Mouse (Mus musculus) intestine, embryonic 15.5 days (tissue): Measurements from ENCODE around the gene Tnik. TPM values are rescaled to one million over a fixed set of nuclear protein-coding genes. Genes with fewer than 3 reads are reported as not detected.

ENCODE experiments used
- ATAC-seq: fragments of 200-750 bp; cut with Nextera tagmentation; 2 replicates; pipeline ENCODE4 v1.8.0; 2017; ENCODE audit warnings: moderate TSS enrichment, moderate library complexity
- H3K27ac ChIP-seq: fragments of 300-500 bp; sonication (generic); 2 replicates; pipeline ENCODE4 v1.5.1; 2015; ENCODE audit warnings: mild to moderate bottlenecking, inconsistent platforms
- H3K27me3 ChIP-seq: fragments of 300-500 bp; sonication (generic); replicated peaks from 2 replicates; pipeline ENCODE4 v1.6.1; 2015; ENCODE audit warnings: inconsistent platforms
- H3K36me3 ChIP-seq: fragments of 300-500 bp; sonication (generic); 2 replicates; pipeline ENCODE4 v1.6.1; 2015; ENCODE audit warnings: inconsistent platforms
- H3K4me1 ChIP-seq: fragments of 300-500 bp; sonication (generic); replicated peaks from 2 replicates; pipeline ENCODE4 v1.6.1; 2015; ENCODE audit warnings: inconsistent platforms
- H3K4me2 ChIP-seq: fragments of 300-500 bp; sonication (generic); replicated peaks from 2 replicates; pipeline ENCODE4 v1.6.1; 2015; ENCODE audit warnings: mild to moderate bottlenecking, inconsistent platforms
- H3K4me3 ChIP-seq: fragments of 300-500 bp; sonication (generic); replicated peaks from 2 replicates; pipeline ENCODE4 v1.5.1; 2015; ENCODE audit warnings: inconsistent platforms
- H3K9ac ChIP-seq: fragments of 300-500 bp; sonication (generic); 2 replicates; pipeline ENCODE4 v1.6.1; 2015; ENCODE audit warnings: inconsistent platforms
- H3K9me3 ChIP-seq: fragments of 300-500 bp; sonication (generic); 2 replicates; pipeline ENCODE4 v1.6.1; 2016; ENCODE audit warnings: inconsistent platforms
- WGBS: fragments of 180-500 bp; shearing (Covaris S2); methylation state at CpG from one replicate; pipeline ENCODE4 v1.1.7; 2015; 5-methylcytosine and 5-hydroxymethylcytosine counted together
- polyA plus RNA-seq: library from polyadenylated mRNA; unstranded; fragments of >200 nt; fragmentation: Nextera tagmentation; extraction: Ambion mirVana; gene quantifications from 2 replicates; pipeline ENCODE4 v1.2.1, GENCODE M21; 2015

Tnik gene
- 12.3 and 13.9 TPM in 2 replicates for polyA plus RNA-seq

- Histone ChIP-seq H3K4me1 (peaks cover 15% of the 10 kb centered on the region; the same call in 1 of the 2 replicates), H3K9ac (peak within 1 kb of the TSS; percentile 79), H3K9me3 (no peaks in the 10 kb centered on the region), H3K27ac (peak within 1 kb of the TSS; percentile 74), H3K36me3 (no peaks in the 10 kb centered on the region), H3K27me3 (no peaks in the 10 kb centered on the region), H3K4me3 (peak within 1 kb of the TSS; percentile 69), H3K4me2 (peak within 1 kb of the TSS; percentile 96)
- under 1% methylated on average over 58 of the region's 59 CpGs for WGBS
- peak; percentile 95 for ATAC-seq
Observed at GRCm38 (mm10) chr3:28263002-28263947, at the start of gene Tnik. TSS of gene Tnik (plus strand) at chr3:28263214.

DNA sequence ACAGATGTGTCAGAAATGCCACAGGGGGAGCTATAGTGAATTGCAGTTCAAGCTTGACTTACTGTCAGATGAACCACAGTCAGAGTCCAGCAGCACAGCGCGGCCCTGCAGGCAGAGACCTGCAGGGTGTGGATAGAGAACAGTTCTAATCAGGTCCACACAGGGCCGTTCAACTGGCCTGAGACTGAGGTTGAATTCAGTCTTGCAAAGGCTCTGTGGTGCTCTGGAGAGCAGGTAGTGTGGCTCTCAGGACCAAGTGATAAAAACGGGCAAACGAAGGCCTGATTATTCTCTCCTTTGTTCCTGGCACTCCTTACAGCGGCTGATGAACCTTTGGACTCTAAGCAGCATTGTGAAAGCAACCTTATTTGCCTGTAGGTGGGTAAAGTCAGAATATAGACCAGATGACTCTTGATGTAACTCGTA, 48.1 kb upstream of the Tnik start:
- peak; percentile 94 for ATAC-seq
- Histone ChIP-seq H3K4me3 (no peak overlapping the region), H3K9me3 (no peaks in the 10 kb centered on the region), H3K4me2 (peak overlapping the region; percentile 25; the same call in 1 of the 2 replicates), H3K4me1 (no peaks in the 10 kb centered on the region), H3K27me3 (no peaks in the 10 kb centered on the region), H3K36me3 (no peaks in the 10 kb centered on the region), H3K9ac (no peak overlapping the region), H3K27ac (peak overlapping the region; percentile 79)
- 70% methylated on average over 7 of the region's 7 CpGs for WGBS

DNA sequence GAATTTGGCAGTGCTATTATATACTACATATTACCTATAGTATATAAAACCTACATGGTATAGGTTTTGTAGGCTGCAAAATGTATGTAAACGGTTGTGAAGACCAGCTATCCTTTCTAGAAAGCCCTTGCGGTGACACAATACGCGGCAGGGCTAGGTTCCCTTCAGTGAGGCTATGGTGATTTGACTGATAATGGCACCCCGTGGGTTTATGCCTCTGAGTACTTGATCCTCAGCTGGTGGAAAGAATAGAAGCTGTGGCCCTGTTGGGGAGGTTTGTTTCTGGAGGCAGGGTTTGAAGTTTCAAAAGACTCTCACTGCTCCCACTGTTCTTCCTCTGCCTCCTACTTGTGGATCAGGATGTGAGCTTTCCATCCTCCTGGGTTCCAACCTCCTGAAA, 46.0 kb upstream of the Tnik start:
- Histone ChIP-seq H3K27me3 (no peaks in the 10 kb centered on the region), H3K9ac (no peak overlapping the region), H3K4me2 (no peak overlapping the region), H3K27ac (no peak overlapping the region), H3K36me3 (no peaks in the 10 kb centered on the region), H3K9me3 (no peaks in the 10 kb centered on the region), H3K4me3 (no peak overlapping the region), H3K4me1 (no peaks in the 10 kb centered on the region)
- no peak for ATAC-seq
- WGBS: 55% methylated on average over 5 of the region's 5 CpGs

DNA sequence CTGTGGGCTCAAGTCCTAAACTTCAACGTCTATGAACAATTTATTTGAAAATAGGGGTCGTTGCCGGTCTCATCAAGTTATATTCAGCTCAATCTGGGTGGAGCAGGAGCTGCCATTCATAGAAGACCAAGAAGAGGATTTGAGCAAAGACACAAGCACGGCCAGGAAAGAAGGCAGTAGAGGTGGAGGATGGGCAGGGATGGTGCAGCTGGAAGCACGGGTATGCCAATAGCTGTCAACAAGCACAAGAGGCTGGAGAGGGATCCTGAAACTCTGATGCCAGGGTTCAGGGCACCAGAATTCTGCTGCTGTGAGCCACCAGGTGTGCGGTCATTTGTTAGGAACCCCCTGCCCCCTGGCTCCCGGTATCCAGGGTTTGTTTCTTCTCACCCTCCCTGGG, 43.5 kb upstream of the Tnik start:
- H3K9me3 ChIP-seq: no peaks in the 10 kb centered on the region
- WGBS: 88% methylated on average over 7 of the region's 7 CpGs
- H3K27ac ChIP-seq: no peak overlapping the region
- 0 out of 2 replicates have a peak, but pooled peaks cover 2% of the 10 kb centered on the region for H3K4me1 ChIP-seq
- H3K4me3 ChIP-seq: no peak overlapping the region
- H3K4me2 ChIP-seq: no peak overlapping the region
- no peak overlapping the region for H3K9ac ChIP-seq
- no peaks in the 10 kb centered on the region for H3K36me3 ChIP-seq
- ATAC-seq: no peak
- H3K27me3 ChIP-seq: no peaks in the 10 kb centered on the region

GRCm38 (mm10) chr3:28219964-28220363, 43.0 kb upstream of the Tnik start:
- WGBS: 92% methylated on average over 3 of the region's 3 CpGs
- no peak overlapping the region for H3K4me2 ChIP-seq
- no peak overlapping the region for H3K27ac ChIP-seq
- H3K9me3 ChIP-seq: no peaks in the 10 kb centered on the region
- H3K36me3 ChIP-seq: no peaks in the 10 kb centered on the region
- no peak overlapping the region for H3K4me3 ChIP-seq
- 0 out of 2 replicates have a peak, but pooled peaks cover 2% of the 10 kb centered on the region for H3K4me1 ChIP-seq
- H3K27me3 ChIP-seq: no peaks in the 10 kb centered on the region
- H3K9ac ChIP-seq: no peak overlapping the region
- ATAC-seq: no peak

- Histone ChIP-seq H3K4me3 (no peak overlapping the region), H3K9me3 (no peaks in the 10 kb centered on the region), H3K9ac (no peak overlapping the region), H3K4me2 (no peak overlapping the region), H3K27me3 (no peaks in the 10 kb centered on the region), H3K36me3 (no peaks in the 10 kb centered on the region), H3K27ac (no peak overlapping the region), H3K4me1 (peaks cover 5% of the 10 kb centered on the region; the same call in 1 of the 2 replicates)
- WGBS: 66% methylated on average over 15 of the region's 15 CpGs
- no peak for ATAC-seq
Observed at GRCm38 (mm10) chr3:28224437-28225356, 38.3 kb upstream of the Tnik start.

GRCm38 (mm10) chr3:28225357-28225905, 37.6 kb upstream of the Tnik start:
- WGBS: 87% methylated on average over 9 of the region's 9 CpGs
- Histone ChIP-seq H3K4me1 (peaks cover 5% of the 10 kb centered on the region; the same call in 1 of the 2 replicates), H3K4me3 (no peak overlapping the region), H3K4me2 (no peak overlapping the region), H3K36me3 (no peaks in the 10 kb centered on the region), H3K9ac (no peak overlapping the region), H3K27ac (no peak overlapping the region), H3K27me3 (no peaks in the 10 kb centered on the region), H3K9me3 (no peaks in the 10 kb centered on the region)
- ATAC-seq: no peak

- no peak for ATAC-seq
- Histone ChIP-seq H3K4me3 (no peak overlapping the region), H3K4me2 (no peak overlapping the region), H3K4me1 (peaks cover 5% of the 10 kb centered on the region; the same call in 1 of the 2 replicates), H3K27me3 (no peaks in the 10 kb centered on the region), H3K9ac (no peak overlapping the region), H3K9me3 (no peaks in the 10 kb centered on the region), H3K27ac (no peak overlapping the region), H3K36me3 (no peaks in the 10 kb centered on the region)
- WGBS: 88% methylated on average over 19 of the region's 19 CpGs
Observed at GRCm38 (mm10) chr3:28226181-28226580, 36.8 kb upstream of the Tnik start.

GRCm38 (mm10) chr3:28228930-28229329, 34.1 kb upstream of the Tnik start:
- no peak overlapping the region for H3K27ac ChIP-seq
- H3K4me3 ChIP-seq: no peak overlapping the region
- H3K9ac ChIP-seq: no peak overlapping the region
- H3K27me3 ChIP-seq: no peaks in the 10 kb centered on the region
- no peaks in the 10 kb centered on the region for H3K36me3 ChIP-seq
- 48% methylated on average over 4 of the region's 4 CpGs for WGBS
- peaks cover 5% of the 10 kb centered on the region; the same call in 1 of the 2 replicates for H3K4me1 ChIP-seq
- H3K4me2 ChIP-seq: no peak overlapping the region
- no peak for ATAC-seq
- no peaks in the 10 kb centered on the region for H3K9me3 ChIP-seq

DNA sequence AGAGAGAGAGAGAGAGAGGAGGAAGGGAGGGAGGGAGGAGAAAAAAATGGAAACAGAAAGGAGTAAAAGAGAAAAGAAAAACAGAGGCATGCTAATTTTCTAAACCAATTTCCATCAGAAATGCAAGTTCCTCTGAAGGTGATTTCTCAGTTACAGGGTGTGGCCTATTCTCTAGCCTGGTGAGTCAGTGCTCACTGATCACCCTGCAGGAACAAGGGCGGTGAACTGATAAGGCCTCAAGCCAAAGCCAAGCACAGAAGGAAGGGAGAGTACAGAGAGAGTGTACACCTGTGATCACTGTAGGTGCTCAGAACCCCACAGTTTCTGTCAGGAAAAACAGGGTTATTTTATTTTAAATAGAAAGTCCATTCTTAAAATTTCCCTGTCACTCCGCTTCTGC, 33.5 kb upstream of the Tnik start:
- no peaks in the 10 kb centered on the region for H3K9me3 ChIP-seq
- ATAC-seq: peak; percentile 93
- WGBS: 75% methylated on average over 2 of the region's 2 CpGs
- H3K36me3 ChIP-seq: no peaks in the 10 kb centered on the region
- no peak overlapping the region for H3K27ac ChIP-seq
- no peak overlapping the region for H3K4me3 ChIP-seq
- H3K4me1 ChIP-seq: peaks cover 3% of the 10 kb centered on the region; the same call in 1 of the 2 replicates
- no peak overlapping the region for H3K9ac ChIP-seq
- H3K27me3 ChIP-seq: no peaks in the 10 kb centered on the region
- H3K4me2 ChIP-seq: no peak overlapping the region

DNA sequence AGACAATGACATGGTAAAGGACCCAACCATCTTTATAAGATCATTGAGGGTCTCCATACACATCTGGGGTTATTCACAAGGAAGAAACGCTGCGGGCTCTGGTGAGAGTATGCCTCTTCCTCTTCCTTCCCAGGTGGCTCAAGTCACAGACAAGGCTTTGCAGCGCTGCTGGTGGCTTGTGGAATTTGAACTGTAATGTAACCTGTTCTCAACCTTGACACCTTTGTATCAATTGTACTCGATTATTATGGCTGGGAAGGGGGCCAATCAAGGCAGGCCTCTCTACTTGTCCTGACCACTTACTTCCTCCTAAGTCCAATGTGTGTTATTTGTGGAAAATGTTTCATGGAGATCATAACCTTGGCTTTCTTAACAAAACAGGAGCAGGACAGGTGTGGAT, 30.1 kb upstream of the Tnik start:
- Histone ChIP-seq H3K9me3 (no peaks in the 10 kb centered on the region), H3K9ac (no peak overlapping the region), H3K27me3 (no peaks in the 10 kb centered on the region), H3K4me2 (no peak overlapping the region), H3K4me1 (peaks cover 3% of the 10 kb centered on the region; the same call in 1 of the 2 replicates), H3K36me3 (no peaks in the 10 kb centered on the region), H3K4me3 (no peak overlapping the region), H3K27ac (no peak overlapping the region)
- 66% methylated on average over 4 of the region's 4 CpGs for WGBS
- peak; percentile 52 for ATAC-seq

GRCm38 (mm10) chr3:28234179-28234578, 28.8 kb upstream of the Tnik start:
- Histone ChIP-seq H3K9me3 (no peaks in the 10 kb centered on the region), H3K27me3 (no peaks in the 10 kb centered on the region), H3K4me1 (no peaks in the 10 kb centered on the region), H3K4me3 (no peak overlapping the region), H3K4me2 (no peak overlapping the region), H3K9ac (no peak overlapping the region), H3K27ac (no peak overlapping the region), H3K36me3 (no peaks in the 10 kb centered on the region)
- ATAC-seq: peak; percentile 52
- WGBS: 67% methylated on average over 7 of the region's 7 CpGs
